Mouse (Mus musculus) spleen, adult 2 months (tissue): ENCODE data around the gene Mfsd12. TPM values are rescaled to one million over a fixed set of nuclear protein-coding genes. Genes with fewer than 3 reads are reported as not detected.

Experiments
- DNase-seq, 2 experiments: peaks; one replicate each; pipeline versions ENCODE4 v3.0.0 to v3.0.0-alpha.2; 2012 to 2021; ENCODE audit warnings: low spot score in 2 of 2, low read depth in 1 of 2
- H3K27ac ChIP-seq: fragments of 200-500 bp; 2 replicates; pipeline ENCODE4 v1.5.1; 2012; ENCODE audit warnings: low read length, inconsistent platforms; ENCODE audit not compliant: insufficient read depth
- H3K27me3 ChIP-seq: fragments of 200-500 bp; 2 replicates; pipeline ENCODE4 v1.6.1; 2012; ENCODE audit warnings: mild to moderate bottlenecking, moderate library complexity, low read length, inconsistent platforms; ENCODE audit not compliant: control insufficient read depth, insufficient read depth
- H3K36me3 ChIP-seq: fragments of 200-500 bp; 2 replicates; pipeline ENCODE4 v1.6.1; 2012; ENCODE audit warnings: mild to moderate bottlenecking, low read length, inconsistent platforms; ENCODE audit not compliant: control insufficient read depth, insufficient read depth
- H3K4me1 ChIP-seq: fragments of 200-500 bp; 2 replicates; pipeline ENCODE4 v1.6.1; 2011; ENCODE audit warnings: inconsistent platforms; ENCODE audit not compliant: control insufficient read depth, insufficient read depth, insufficient read length
- H3K4me3 ChIP-seq: fragments of 200-500 bp; 2 replicates; pipeline ENCODE4 v1.5.1; 2011; ENCODE audit warnings: mild to moderate bottlenecking, inconsistent platforms; ENCODE audit not compliant: insufficient read depth, insufficient read length; ENCODE audit errors: extremely low read depth
- CTCF ChIP-seq: fragments of 200-500 bp; IDR thresholded peaks from 2 replicates; pipeline ENCODE4 v1.5.1; 2011; ENCODE audit warnings: mild to moderate bottlenecking, inconsistent platforms; ENCODE audit not compliant: insufficient read depth, insufficient read length, insufficient replicate concordance; ENCODE audit errors: extremely low read depth
- POLR2A ChIP-seq: fragments of 200-500 bp; IDR thresholded peaks from 2 replicates; pipeline ENCODE4 v1.6.1; 2011; ENCODE audit warnings: low read depth, low read length, inconsistent platforms
- WGBS: fragments of 180-500 bp; shearing (Covaris S2); methylation state at CpG from one replicate; pipeline ENCODE4 v1.1.7; 2018; 5-methylcytosine and 5-hydroxymethylcytosine counted together
- polyA plus RNA-seq: library from polyadenylated mRNA; depleted of rRNA; stranded (reverse); fragments of >200 nt; gene quantifications from 2 replicates; pipeline ENCODE4 v1.2.3, GENCODE M21; 2012

Gene Mfsd12
- polyA plus RNA-seq, 1 experiment: 20.2 TPM

DNA sequence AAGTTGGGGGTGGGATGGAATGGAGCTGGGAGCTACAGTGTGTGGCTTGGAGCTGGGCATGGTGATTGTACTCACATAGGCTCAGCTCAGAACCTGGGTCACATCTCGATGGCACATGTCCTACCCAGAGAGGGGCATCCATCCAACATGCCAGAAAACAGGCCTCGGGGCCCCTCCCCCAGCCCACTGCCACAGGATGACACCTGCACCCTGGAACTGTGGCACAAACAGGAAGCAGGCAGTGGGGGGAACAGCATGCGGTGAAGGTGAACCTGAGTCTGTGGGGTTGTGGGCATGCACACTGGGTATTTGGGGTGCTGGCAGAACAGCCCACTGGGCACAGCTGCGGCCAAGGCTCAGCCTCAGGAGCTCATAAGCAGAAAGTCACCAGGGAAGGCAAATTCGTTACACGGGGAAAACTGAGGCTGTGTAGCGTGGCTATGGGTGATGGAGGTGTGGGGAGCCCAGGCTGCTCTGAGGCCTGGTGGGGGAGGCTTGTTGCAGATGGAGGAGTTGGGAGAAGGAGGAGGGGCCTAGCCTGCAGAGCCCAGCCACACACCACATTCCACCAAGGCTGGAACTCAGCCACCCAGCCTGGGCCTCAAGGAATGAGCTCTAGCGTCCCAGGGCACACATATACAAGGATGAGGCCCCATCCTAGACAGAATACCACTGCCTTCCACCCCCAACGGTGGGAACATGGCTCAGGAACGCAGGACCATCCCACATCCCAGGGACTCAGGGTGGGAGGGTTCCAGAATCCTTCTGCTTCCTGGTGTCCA is 27.9 kb upstream of the Mfsd12 start:
- H3K36me3 ChIP-seq: peaks cover 28% of the 10 kb centered on the region
- TF ChIP-seq POLR2A (peak; percentile 12), CTCF (no peak)
- H3K27me3 ChIP-seq: no peaks in the 10 kb centered on the region
- peak in 1 of 2 experiments; percentile 69 for DNase-seq
- peaks cover 24% of the 10 kb centered on the region for H3K4me1 ChIP-seq
- H3K4me3 ChIP-seq: peak overlapping the region; percentile 50
- peak overlapping the region; percentile 86 for H3K27ac ChIP-seq
- WGBS: 9% methylated on average over 10 of the region's 10 CpGs

DNA sequence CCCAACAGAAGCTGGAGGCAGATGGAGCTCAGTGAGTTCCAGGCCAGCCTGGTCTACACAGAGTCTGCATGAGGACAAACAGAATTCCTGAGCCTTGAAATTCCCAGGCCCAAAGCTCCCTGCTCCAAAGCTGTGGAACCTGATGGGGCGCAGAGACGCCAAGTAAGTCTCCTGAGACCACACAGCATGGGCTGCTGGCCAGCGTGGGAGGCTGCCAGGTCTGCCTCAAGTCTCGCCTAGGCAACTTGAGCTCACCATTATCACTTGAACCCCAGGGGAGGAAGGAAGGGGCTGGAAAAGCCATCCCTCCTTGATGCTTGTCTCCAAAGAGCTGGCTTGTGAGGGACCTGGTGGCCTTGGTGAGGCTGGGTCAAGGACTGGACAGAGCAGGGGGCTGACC is 27.3 kb upstream of the Mfsd12 start:
- peak overlapping the region; percentile 86 for H3K27ac ChIP-seq
- peaks cover 24% of the 10 kb centered on the region for H3K4me1 ChIP-seq
- H3K36me3 ChIP-seq: peaks cover 23% of the 10 kb centered on the region
- 44% methylated on average over 4 of the region's 4 CpGs for WGBS
- no peak for DNase-seq
- peak overlapping the region; percentile 50; the same call in 1 of the 2 replicates for H3K4me3 ChIP-seq
- H3K27me3 ChIP-seq: no peaks in the 10 kb centered on the region
- TF ChIP-seq POLR2A: no peak
- TF ChIP-seq CTCF: no peak

DNA sequence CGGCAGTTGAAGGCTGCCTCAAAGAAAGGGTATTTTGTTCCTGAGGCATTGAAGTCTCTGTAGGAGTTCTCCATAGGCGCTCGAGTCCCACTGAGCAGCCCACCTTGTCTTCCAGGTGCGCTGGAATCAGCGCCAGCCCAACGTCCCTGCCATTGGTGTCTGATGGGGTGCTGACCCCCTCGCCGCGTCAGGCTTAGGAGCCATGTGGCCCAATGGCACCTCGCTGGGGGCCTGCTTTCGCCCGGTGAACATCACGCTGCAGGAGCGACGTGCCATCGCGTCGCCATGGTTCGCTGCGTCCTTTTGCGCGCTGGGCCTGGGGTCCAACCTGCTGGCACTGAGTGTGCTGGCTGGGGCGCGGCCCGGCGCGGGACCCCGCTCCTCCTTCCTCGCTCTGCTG is 25.0 kb upstream of the Mfsd12 start:
- WGBS: 96% methylated on average over 29 of the region's 29 CpGs
- H3K4me3 ChIP-seq: no peak overlapping the region

DNA sequence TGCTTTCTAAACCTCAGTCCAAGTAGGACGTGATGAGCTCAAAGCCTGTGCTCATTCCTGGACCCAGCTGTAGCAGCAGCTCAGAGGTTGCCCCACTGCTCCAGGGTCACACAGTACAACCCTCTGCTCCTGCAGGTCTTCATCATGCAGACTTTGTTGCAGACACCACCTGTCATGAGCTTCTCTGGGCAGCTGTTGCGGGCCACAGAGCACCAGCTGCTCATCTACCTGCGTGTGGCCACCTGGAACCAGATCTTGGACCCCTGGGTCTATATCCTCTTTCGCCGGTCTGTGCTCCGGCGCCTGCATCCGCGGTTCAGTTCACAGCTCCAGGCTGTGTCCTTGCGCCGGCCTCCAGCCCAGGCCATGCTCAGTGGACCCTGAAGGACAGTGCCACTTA is 23.0 kb upstream of the Mfsd12 start:
- no peak overlapping the region for H3K4me3 ChIP-seq
- TF ChIP-seq POLR2A (no peak), CTCF (no peak)
- no peak overlapping the region for H3K27ac ChIP-seq
- WGBS: 85% methylated on average over 11 of the region's 11 CpGs
- peaks cover 16% of the 10 kb centered on the region for H3K4me1 ChIP-seq
- no peaks in the 10 kb centered on the region for H3K27me3 ChIP-seq
- H3K36me3 ChIP-seq: peaks cover 8% of the 10 kb centered on the region
- DNase-seq: no peak

More for the DNA sequence above, 25.0 kb upstream of the Mfsd12 start:
- no peak for DNase-seq
- no peak for TF ChIP-seq CTCF
- TF ChIP-seq POLR2A: no peak
- Histone ChIP-seq H3K27me3 (no peaks in the 10 kb centered on the region), H3K27ac (no peak overlapping the region), H3K36me3 (peaks cover 8% of the 10 kb centered on the region), H3K4me1 (peaks cover 24% of the 10 kb centered on the region)

DNA sequence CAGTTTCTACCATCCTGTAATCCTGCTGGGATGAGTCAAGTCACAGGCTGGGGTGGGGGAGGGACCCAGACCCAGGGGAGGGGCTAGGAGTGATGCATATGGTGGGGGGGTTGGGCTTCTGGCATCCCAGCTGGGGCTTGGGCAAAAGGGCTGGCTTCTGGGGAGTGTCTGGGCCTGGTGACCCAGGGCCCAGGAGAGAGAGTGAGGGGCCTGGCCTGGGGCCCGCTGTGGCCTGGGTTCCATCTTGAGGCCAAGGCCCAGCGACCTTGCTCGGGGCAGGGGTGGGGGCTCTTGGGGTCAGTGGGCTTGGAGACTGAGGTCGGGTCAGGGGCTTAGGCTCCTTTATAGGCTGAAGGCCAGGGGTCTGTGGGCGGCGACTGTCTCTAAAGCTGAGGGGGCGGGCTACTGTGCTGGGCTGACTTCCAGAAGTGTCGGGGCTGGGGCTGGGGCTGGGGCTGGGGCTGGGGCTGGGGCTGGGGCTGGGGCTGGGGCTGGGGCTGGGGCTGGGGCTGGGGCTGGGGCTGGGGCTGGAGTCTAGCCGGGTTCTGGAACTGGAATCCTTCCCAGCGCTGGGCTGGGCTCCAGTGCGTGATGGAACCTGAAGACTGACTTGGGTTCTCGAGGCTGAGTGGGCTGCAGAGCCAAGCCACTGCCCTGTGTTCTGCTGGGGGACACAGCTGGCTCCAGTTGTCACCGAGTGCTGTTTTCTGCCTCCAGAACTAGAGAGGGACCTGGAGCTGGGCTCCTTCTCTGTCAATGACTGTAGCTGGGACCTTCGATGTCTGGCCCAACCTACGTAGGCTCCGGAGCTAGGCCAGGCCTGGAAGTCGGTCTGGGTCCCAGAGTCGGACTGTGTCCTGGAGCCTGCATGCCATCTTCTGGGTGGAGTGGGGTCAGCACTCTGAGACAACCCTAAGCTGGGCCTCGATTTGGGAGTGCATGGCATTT is 21.6 kb upstream of the Mfsd12 start:
- H3K36me3 ChIP-seq: peaks cover 8% of the 10 kb centered on the region
- WGBS: 85% methylated on average over 19 of the region's 19 CpGs
- H3K4me3 ChIP-seq: no peak overlapping the region
- H3K27ac ChIP-seq: no peak overlapping the region
- H3K4me1 ChIP-seq: peaks cover 2% of the 10 kb centered on the region
- H3K27me3 ChIP-seq: no peaks in the 10 kb centered on the region
- no peak for DNase-seq
- no peak for TF ChIP-seq CTCF
- no peak for TF ChIP-seq POLR2A

DNA sequence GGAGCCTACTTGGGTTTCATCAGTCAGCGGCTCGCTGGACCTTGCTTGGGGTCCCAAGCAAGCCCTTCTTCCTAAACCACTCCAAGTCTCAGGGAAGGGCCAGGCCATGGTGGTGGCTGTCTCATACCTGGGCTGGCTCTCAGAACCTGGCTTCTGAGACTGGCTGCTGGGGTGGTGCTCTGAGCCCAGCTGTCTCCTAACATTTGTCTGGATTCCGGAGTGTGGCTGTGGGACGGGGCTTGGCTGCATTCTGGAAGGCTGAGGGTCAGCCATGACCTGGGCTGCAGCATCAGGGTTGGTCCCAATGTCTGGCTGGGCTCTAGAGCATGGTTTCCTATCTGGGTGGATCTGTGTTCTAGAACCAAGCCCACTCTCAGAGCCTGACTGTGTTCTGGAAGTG is 20.7 kb upstream of the Mfsd12 start:
- DNase-seq: no peak
- WGBS: 90% methylated on average over 4 of the region's 4 CpGs
- Histone ChIP-seq H3K27me3 (no peaks in the 10 kb centered on the region), H3K4me1 (no peaks in the 10 kb centered on the region; the same call in 1 of the 2 replicates), H3K27ac (no peak overlapping the region), H3K4me3 (no peak overlapping the region), H3K36me3 (peaks cover 8% of the 10 kb centered on the region)
- TF ChIP-seq POLR2A (no peak), CTCF (no peak)
